Mouse (Mus musculus) frontal cortex, postnatal 25 days (tissue): ENCODE data around the gene Slc35c2.
A peak's percentile ranks its signal among the peaks of the same experiment; 100 is the strongest.

Experiments
- DNase-seq, 2 experiments: peaks; one replicate each; pipeline ENCODE4 v3.0.0; 2022; ENCODE audit warnings: low spot score in 2 of 2

Gene Slc35c2

DNA sequence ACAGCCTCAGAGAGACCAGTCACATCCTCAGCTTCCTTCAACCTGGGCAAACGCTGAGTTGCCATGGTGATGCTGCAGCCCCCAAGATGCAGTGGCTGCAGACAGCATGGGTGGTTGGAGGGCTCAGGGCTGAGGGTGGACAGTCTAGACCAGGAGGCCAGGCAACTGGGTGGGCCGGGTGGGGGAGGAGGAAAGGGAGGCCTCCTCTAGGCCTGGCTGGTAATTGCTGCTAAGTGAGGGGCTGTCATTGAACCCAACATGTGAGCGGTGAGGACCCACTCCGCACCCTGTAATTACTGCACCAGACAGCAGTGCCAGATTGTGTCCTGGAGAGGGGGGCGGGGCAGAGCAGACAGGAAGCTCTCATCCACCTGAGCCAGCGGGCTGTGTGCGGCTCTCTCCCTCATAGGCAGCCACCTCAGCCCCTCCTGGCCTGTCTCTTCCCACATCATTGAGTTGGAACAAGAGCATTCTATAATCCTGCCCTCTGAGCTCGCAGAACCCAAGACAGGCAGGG lies 12.5 kb downstream of the Slc35c2 start:
- no peak for DNase-seq

DNA sequence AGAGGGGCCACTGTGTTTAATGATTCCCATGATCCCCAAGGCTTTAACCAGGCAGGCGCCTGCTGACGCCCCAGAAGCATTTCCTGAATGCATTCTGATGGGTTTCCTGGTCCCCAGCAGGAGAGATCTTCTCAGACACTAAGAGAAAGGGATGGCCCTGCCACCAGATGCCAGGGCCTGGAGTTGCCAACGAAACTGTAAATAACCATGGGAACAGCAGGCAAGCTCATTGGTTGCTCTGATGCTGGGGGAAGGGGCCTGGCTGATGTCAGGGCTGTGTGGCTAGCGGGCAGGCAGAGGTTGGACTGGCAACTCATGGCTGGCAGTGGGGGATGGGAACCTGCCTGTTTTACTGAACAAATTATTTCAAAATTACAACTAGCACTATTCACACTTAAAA lies 14.1 kb downstream of the Slc35c2 start:
- no peak for DNase-seq

DNA sequence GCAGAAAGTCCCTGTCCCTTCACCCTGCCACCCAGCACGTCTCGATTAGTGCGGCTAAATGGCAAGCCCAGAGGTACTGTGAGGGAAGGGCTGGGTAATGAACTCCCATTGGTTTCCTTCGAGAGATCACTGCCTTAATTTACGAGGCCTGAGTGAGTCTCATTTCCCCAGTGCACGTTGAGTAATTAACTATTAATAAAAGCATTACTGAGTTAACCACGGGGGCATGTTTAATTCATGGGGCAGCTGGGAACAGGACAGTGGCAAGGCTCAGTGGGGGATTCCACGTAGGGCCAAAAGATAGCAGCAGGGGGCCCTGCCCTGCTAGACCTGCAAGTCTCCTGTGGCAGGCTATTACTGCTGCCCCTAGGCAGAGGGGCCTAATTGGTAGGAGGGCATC lies 16.3 kb downstream of the Slc35c2 start:
- no peak for DNase-seq

DNA sequence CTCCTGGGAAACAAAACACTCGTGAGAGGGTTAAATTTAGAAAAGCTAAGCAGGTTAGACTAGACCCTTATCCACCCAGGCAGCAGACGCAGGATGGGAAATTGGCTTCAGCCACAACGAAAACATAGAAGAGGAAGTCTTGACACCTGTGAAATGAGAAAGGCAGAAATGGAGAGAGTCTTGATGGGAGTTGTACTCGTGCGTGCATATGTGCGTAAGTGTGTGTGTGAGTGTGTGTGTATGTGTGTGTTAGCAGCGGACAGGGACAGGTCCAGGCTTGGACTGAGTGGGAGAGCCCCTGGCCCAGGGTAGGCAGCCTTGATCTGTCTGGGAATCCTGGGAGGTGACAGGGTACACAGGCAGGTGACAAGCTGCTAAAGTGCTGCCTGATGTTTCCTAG lies 16.8 kb downstream of the Slc35c2 start:
- no peak for DNase-seq

DNA sequence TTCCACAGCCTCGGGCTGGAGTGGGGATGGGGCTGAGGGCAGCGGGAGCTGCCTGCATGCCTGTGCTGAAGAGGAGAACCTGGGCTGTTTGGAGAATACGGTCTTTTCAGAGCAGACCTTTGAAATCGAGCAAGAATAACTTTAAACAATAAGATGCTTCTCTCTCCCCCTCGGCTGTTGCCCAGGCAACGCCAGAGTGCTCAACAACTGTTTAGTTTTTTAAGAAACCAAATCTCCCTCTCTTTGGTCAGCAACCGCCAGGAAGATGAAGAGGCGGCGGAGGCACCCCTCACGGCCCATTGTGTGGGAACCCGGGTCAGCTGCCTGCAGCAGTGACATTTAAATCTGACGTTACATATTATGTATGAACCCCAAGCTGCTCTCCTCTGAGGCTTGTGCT lies 20.9 kb downstream of the Slc35c2 start:
- DNase-seq, result no peak

DNA sequence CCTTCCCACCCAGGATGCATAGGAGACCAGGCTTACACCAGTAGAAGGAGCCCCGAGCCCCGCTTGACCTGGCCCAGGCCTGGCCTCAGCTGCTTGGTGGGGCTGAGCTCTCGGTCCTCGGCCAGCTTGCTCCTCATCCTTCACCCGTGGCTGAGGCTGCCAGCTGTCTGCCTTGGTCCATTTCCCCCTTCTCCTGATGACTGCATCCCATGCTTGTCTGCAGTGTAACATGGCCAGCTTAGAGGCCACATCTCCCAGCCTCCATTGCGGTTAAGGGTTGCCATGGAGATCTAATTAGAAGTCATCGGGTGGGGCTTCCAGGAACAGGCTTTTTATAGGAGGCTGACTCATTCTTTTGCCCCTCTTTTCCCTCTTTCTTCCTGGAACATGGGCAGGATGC lies 23.8 kb downstream of the Slc35c2 start:
- DNase-seq, result no peak

DNA sequence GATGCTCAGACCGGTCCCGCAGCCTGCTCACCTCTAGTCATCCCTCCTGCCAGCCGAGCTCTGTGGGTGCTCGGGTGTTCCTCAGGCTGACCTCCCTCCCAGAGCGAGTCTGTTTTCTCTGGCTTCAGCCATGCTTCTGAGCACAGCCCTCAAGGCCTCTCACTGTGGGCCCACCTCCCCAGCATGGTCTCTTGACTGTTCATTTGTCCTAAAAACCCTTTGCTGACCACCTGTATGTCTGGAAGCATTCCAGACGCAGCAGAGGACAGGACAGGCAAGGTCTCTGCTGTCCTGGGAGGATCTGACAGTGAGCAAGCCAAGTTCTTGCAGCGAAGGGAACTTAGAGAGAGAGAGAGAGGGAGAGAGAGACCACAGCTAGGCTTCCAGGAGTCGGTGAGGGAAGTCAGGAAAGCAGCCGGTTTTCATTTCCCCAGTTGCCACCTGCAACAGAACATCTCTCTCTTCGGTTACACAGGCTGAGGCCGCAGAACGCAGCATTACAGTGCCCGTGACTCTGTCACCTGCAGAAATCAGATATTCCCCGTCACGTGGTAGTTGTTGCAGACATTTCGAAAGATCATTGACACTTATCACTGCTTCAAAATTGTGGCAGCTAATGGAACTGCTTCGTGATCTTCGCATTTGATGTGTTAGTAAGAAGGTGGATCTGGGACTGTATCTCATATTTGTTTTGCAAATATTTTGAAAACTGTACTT lies 25.2 kb downstream of the Slc35c2 start:
- no peak for DNase-seq

DNA sequence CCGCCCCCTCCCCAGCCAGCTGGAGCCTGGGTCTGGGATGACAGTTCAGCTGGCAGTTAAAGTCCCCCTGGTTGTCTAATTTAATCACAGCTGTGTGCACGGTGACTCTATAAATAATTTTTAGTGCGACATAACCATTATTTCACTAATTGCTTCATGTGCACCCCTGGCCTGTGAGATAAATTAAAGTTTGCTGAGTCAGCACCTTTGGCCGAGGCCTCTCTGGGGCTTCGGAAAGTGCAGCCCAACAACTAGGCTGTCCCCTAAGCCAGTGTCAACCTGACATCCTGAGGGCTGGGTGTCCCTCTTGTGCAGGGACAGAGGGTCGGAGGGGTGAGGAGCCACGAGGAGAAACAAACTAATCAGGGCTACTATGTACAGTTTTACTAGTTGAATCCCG lies 27.8 kb downstream of the Slc35c2 start:
- DNase-seq, result no peak

DNA sequence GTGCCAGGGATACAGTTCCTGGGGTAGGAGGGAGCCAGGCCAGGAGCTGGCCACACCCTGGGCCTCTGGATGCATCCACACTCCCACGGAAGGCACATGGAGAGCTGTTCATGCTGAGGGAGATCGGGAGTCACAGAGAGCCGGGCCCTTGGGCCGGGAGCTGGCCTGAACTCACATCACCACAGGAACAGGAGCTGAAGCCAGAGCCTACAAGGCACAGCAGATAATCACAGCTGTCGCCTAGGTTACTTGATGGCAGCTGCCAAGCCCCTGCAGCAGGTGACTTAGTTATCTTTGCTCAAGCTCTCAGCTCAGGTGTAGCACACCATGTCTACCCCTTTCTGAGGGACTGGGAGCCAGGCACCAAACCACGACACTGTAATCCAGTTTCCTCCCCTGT lies 29.3 kb downstream of the Slc35c2 start:
- DNase-seq, result no peak

DNA sequence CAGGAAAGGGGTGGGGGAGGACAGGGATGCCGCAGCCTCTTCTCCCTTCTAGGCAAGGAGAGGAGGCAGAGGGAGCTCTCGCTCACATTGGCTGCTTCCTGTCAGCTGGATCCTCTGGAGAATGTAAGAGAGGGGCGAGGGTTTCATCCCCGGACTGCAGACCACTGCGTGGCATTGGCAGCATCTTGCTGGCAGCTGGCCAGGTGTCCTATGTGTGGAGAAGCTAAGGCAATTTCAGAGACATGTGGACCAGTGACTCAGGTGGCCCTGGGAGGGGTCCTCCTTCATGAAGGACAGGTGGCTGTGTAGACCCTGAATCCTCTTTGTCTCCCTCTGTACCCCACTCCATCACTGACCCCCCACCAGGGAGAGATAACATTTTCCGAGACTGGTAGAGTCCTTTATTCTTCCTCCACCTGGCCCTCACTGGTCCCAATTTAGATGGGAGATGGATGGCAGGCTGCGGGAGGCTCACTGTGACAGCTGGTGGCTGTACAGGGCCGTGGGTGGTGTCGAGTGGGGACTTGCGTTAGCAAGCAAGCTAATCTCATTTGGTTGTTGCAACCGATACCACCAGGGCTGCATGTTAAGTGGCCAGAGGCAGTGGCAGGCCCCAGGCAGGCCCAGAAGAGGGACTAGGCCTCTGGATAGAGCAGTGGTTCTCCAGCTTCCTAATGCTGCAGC lies 30.4 kb downstream of the Slc35c2 start:
- peak in 1 of 2 experiments; percentile 52 for DNase-seq

DNA sequence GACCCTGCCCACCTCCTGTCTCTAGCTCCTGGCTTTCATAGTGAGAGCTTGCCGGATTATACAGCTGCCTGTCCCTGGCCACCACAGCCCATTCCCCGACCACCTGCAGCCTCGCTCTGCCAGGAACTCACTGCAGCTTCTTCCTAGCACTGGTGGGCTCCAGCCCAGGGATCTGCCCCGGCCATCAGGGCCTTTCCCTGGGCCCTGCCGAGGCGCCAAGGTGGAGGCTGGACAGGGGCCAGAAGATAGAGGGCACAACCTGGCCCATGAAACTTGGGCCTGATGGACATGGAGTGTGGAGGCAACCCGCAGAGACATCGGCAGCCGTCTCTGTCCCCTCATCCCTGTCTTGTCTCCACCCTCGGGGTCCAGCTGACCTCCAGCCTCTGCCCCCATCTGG lies 31.5 kb downstream of the Slc35c2 start:
- no peak for DNase-seq

DNA sequence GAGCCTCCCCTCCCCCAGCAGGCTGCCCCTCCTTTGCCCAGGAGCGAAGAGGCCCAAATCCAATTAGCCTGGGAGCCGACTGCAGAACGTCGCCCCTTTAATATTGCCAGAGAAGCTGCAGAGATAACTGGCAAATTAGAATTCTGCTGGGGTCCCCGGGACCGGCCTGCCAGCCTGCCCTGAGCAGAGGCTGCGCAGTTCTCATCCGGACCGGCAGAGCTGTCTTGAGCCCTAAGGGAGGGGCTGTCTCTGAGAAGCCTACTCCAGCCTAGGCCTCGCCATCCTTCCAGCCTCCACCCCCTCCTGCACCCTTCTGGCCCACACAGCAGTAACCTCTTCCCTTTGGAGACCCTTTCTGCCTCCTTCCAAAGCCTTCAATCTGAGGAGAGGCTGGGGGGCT lies 33.8 kb downstream of the Slc35c2 start:
- DNase-seq, result no peak

DNA sequence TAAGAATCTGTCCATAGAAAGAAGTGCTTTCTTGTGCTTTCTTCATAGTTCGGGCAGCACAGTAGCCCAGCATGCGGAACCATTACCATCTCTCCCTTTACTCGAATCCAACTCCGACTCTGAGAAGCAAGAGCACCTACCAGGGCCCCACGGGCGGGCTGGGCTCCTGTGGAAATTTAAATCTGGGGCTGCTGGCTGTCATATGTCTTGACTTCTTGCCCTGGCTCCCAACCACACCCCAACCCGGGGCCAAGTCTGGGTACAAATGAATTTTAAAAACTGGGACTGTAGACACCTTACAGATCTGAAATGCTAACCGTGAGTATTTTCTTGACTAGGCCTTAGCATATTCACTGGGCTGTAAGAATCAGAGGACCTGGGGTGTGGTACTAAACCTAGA lies 34.4 kb downstream of the Slc35c2 start:
- DNase-seq, result no peak

DNA sequence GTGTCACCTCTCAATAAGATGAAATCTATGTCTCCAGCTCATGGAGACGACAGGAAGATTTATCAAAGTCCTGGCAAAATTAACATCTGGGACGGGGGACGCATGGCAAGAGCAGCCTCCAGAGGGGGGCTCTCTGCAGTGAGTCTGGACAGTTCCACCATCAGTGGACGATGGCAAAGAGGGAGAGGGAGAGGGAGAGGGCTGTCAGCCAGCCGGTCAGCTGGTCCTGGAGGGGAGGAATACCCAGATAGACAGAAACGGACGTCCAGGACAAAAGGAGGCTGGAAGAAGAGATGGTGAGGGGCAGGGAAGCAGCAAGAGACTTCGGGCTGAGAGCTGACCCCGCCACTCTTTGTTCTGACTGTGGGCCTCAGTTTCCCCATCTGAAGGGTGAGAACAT lies 34.9 kb downstream of the Slc35c2 start:
- DNase-seq, result no peak

DNA sequence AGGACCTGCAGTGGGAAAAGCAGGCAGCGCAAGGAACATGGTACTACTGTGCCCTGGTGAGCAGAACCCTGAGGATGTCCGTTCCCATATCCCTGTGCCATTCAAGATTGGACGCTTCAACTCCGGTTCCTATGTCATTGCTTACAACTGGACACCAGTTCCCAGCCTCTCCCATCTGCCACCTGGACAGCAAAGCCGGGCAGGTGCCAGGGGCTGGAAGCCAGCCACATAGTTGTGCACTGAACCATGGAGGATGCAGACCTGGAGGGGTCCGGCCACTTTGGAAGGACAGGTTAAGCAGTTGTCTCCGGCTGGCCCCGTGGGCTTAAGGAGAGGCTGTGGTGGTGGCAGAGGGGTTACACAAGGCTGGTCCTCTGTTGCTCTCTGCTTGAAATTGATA lies 35.3 kb downstream of the Slc35c2 start:
- DNase-seq, result no peak

DNA sequence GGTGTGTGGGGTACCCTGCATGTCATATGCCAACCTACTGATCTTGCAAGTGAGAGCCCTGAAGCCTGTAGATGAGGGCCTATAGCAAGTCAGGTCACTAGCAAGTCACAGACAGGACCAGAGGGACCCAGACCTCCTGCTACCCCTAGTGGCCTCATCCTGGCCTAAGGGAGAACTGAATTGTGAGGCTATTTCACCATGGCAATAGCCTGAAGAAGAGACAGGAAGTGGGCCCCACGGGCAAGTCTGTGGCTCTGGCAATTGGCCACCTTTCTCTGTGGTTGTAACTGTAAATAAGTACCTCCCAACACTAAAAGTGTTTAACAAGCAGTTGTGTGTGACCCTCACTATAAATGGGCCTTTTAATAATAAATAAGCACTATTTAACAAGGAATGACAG lies 36.8 kb downstream of the Slc35c2 start:
- no peak for DNase-seq

DNA sequence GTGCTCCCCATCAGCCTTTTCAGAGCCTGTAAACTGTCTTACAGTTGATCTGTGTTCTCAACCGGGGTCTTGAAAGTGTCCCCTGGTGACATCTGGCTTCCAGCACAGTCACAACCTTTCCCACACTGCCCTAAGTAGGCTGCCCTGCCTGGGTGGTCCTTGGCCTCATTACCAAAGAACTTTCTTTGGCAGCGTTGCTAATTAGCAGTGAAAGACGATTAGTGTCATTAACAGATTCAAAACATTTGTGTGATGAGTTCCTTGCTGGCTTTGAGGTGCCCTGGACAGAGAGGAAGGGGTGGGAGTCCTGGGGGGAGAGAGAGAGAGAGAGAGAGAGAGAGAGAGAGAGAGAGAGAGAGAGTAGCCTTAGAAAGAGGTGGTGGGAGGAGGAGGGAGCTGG lies 38.7 kb downstream of the Slc35c2 start:
- no peak for DNase-seq

DNA sequence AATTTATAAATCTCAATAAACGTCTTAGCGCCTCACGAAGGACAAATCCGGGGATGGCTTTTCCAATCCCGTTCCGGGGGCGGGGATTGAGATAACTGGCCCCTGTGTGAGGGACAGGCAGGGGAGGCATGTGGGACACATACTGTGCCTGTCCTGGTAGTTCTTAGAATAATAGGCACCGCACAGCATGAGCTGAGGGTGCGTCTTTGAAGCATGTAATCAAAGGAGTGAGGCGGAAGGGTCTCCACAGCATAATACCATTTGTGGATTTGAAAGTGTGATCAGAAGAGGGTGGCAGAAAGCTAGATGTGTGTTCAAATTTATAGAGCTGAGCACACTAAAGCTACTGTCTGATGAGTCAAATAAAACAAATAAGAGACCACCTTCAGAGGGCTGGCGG lies 41.3 kb downstream of the Slc35c2 start:
- DNase-seq, result no peak

DNA sequence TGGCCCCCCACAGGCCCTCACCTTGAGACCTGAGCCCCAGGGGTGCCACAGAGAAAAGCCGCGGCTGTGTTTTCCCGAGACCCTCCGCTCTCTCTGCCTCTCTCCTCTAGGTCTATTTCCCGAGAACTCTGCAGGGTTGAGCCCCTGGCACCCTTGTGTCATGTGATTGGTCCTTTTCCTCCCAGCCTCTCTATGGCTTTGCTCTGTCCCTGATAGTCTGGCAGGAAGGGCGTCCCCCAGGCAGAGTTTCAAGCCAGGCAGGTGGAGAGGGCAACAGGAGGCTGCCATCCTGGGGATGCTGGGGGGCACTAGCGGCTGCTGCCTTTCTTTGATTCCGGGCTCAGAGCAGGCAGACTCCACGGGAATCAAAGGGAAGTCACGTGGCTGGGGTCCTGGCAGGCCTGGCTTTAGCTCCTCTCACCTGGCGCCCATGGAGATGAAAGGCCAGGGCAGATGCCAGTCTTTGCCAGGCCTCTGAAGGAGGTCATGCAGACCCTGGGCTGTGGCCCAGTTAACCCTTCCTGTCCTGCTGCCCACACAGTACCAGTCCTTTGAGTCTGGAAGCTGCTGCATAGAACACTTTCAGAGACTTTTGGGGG lies 44.4 kb downstream of the Slc35c2 start:
- DNase-seq, result no peak

DNA sequence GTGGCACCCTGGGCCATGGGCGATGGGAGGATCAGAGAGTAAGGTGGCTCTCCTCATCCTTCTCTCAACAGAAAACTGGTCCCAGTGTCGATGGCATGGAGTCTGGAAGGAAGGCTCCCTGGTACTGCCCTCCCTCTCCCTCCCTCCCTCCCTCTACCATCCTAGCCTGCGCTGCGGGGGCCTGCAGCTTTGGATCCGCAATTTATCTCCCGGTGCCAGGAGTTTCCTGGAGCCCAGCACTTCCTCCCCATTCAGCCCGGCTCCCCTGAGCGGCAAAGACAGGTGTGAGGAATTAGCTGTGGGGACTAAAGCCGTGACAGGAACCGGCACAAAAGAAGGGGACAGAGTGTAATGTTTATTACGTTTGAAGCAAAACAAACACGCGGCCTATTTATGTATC lies 45.1 kb downstream of the Slc35c2 start:
- DNase-seq, result no peak

DNA sequence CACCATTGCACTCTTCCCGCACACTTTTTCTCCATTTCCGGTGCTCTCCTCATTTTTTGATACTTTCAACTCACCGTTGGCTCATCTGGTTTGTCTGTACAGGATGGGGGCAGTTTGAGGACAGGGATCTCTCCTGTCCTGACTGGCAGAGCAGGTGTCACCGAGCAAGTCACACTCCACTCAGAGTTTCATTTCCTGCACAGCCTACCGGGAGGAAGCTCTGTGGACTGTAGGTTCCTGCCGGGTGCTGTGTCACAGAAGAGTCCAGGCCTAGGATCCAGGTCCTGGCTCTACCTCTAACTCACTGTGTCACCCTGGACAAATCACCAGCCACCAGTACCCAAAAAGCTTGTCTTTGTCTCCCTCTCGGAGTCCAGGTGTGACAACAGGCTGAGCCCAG lies 45.9 kb downstream of the Slc35c2 start:
- no peak for DNase-seq

DNA sequence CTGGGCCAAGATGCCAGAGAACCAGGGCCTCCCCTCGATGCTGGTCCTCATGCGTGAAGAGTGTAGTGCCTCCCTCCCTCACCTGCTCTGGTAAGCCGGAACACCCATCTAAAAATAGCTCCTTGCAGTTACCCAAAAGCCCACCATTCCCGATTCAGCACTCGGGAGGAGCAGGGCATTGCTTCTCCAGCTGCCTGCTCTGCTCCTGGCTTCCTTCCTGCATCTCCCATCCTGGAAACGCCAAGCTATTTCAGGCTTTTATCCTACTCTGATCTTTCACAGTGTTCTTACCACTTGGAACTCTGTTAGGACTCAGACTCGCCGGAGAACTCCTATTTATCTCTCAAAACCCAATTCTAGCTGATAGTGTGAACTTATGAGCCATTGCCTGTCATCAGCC lies 47.3 kb downstream of the Slc35c2 start:
- DNase-seq, result no peak

DNA sequence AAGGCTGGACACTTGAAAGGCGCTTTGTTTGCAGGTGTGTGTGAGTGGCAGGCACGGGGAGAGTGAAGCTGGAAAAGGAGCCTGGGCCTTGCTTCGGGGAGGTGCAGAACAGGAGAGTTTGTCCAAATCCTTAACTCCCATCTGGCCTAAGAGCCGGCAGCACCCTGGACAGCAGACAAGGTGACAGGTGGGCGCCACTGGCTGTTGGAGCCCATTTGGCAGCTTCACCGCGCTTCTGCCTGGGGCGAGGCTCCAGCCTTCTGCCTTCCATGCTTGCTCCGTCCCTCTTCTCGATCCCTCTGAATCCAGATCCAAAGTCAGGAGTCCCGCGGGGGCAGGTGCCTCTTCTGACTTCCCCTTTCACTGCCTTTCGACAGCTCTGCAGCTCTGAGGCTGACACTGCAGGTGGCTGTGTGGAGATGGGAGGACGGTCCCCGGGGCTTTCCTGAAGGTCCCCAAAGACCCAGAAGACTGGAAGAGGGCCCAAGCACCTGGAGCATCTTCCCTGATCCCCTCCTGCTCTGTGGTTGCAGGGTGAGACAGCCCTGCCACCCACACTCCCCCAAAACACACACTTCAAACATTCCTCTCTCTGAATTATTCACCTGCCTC lies 48.0 kb downstream of the Slc35c2 start:
- DNase-seq, result no peak
